Mouse (Mus musculus) heart, postnatal 10 days (tissue): ENCODE data around the gene Ubtfl1. TPM values are rescaled to one million over a fixed set of nuclear protein-coding genes. Genes with fewer than 3 reads are reported as not detected.
"Not testable (repeated sequence)": the region's sequence is repeated elsewhere in the genome, so short reads cannot be mapped to it uniquely, and the experiment has no call there.

ENCODE experiments used
- DNase-seq, 2 experiments: peaks; one replicate each; pipeline ENCODE4 v3.0.0; 2021
- intact Hi-C: fragments of 180-260 bp; cut with DNase I; formaldehyde crosslinking; loops from one replicate; pipeline ENCODE4 v1.15.1; 2025
- microRNA-seq, 2 experiments: library from miRNA; unstranded; fragments of <30 nt; microRNA quantifications; one replicate each; pipeline ENCODE4 v1.2.0; 2022
- total RNA-seq, 2 experiments: library from RNA; stranded (reverse); gene quantifications; 2 replicates each; pipeline ENCODE4 v1.2.3; 2021

The Ubtfl1 gene
- total RNA-seq, result not detected

GRCm38 (mm10) chr9:18404118-18404517 lies at the start of gene Ubtfl1:
Gene Ubtfl1, plus strand, starts transcription at chr9:18404418.
- intact Hi-C loops, result no loop called here
- DNase-seq, result no peak

GRCm38 (mm10) chr9:18373026-18373425 lies 31.2 kb upstream of the Ubtfl1 start:
- DNase-seq, intact Hi-C loops: not testable (repeated sequence)

- intact Hi-C loops, result no loop called here
- peak; percentile 44 to 54 for DNase-seq
These were observed 18.4 kb upstream of the Ubtfl1 start for GRCm38 (mm10) chr9:18385782-18386181.

GRCm38 (mm10) chr9:18399629-18400028 lies 4.6 kb upstream of the Ubtfl1 start:
- intact Hi-C loops, result no loop called here
- no peak for DNase-seq

GRCm38 (mm10) chr9:18402895-18403294 lies 1.3 kb upstream of the Ubtfl1 start, which contains the start of gene Naalad2:
Gene Naalad2, minus strand, starts transcription at chr9:18402995.
- DNase-seq, intact Hi-C loops: not testable (repeated sequence)

GRCm38 (mm10) chr9:18412371-18412770 lies 8.2 kb downstream of the Ubtfl1 start:
- intact Hi-C loops, result not testable (repeated sequence)

GRCm38 (mm10) chr9:18430354-18430753 lies 26.1 kb downstream of the Ubtfl1 start, which contains the start of gene Mbd3l2:
Gene Mbd3l2, plus strand, starts transcription at chr9:18430654.
- intact Hi-C loops, result no loop called here
- DNase-seq, result no peak

More at GRCm38 (mm10) chr9:18412371-18412770, 8.2 kb downstream of the Ubtfl1 start:
- DNase-seq, result not testable (repeated sequence)

GRCm38 (mm10) chr9:18431687-18432086 lies 27.5 kb downstream of the Ubtfl1 start:
- DNase-seq, result peak; percentile 6 to 14
- intact Hi-C loops, result no loop called here

- intact Hi-C loops, result no loop called here
- no peak for DNase-seq
These were observed 52.3 kb downstream of the Ubtfl1 start for GRCm38 (mm10) chr9:18456520-18456919.

Small RNA genes within 50 kb of the gene (microRNA-seq; reads per million reads assigned to microRNA genes)
- 0 reads per million in 2 experiments for gene Gm22854

Other genes with a start within 250 kb of the Ubtfl1 start
- gene Chordc1, start 112.3 kb upstream of the Ubtfl1 start, total RNA-seq, result 10 to 100 TPM; 39.5 to 44.8 TPM
- 10 to 100 TPM; 15.9 to 16.4 TPM for gene Naalad2, start 1.4 kb upstream of the Ubtfl1 start, total RNA-seq
- not detected for gene Mbd3l2, start 26.2 kb downstream of the Ubtfl1 start, total RNA-seq
- gene Zfp558, start 73.8 kb downstream of the Ubtfl1 start, total RNA-seq, result 1 to 10 TPM; 1.9 to 2.3 TPM
- not detected for gene Mbd3l1, start 73.9 kb downstream of the Ubtfl1 start, total RNA-seq